Mouse (Mus musculus): ENCODE measurements around the gene Zdhhc18.

GRCm38 (mm10) chr4:133679629-133680028 is 29.7 kb upstream of the Zdhhc18 start:
- no peak for TF ChIP-seq MEF2A (IDR thresholded peaks at IDR 0.05; ENCODE audit: extremely low read depth, insufficient replicate concordance, low read depth, low read length, poor library complexity, severe bottlenecking)
- TF ChIP-seq POLR2A (IDR thresholded peaks at IDR 0.05; ENCODE audit: control insufficient read depth in 1 of 2, insufficient read depth in 1 of 2, low read depth in 1 of 2, low read length in 2 of 2, poor library complexity in 1 of 2): no peak
- TF ChIP-seq TBP (IDR thresholded peaks at IDR 0.05; ENCODE audit: low read depth, low read length): no peak
- no peak for TF ChIP-seq TAL1 (IDR thresholded peaks at IDR 0.05; ENCODE audit: low read length)
- TF ChIP-seq POLR2AphosphoS2 (IDR thresholded peaks at IDR 0.05; ENCODE audit: low read length): no peak
- no peak for TF ChIP-seq EP300 (IDR thresholded peaks at IDR 0.05; ENCODE audit: low read depth in 1 of 2, low read length in 2 of 2)
- TF ChIP-seq GATA1 (IDR thresholded peaks at IDR 0.05; ENCODE audit: low read depth, low read length): no peak
- no peak for TF ChIP-seq CTCF (IDR thresholded peaks at IDR 0.05 in 2 of 3, conservative IDR thresholded peaks at IDR 0.05 in 1 of 3; ENCODE audit: control insufficient read depth in 1 of 3, insufficient read depth in 1 of 3, low read depth in 2 of 3, low read length in 3 of 3, poor library complexity in 1 of 3, severe bottlenecking in 1 of 3)
- no peak for TF ChIP-seq KAT2A (conservative IDR thresholded peaks at IDR 0.05; ENCODE audit: low read depth, low read length)
- no peak for TF ChIP-seq ZKSCAN1 (IDR thresholded peaks at IDR 0.05; ENCODE audit: low read depth, low read length)
- TF ChIP-seq GABPA (IDR thresholded peaks at IDR 0.05; ENCODE audit: low read depth, low read length): no peak
- no peak for TF ChIP-seq TCF12 (IDR thresholded peaks at IDR 0.05; ENCODE audit: low read depth, low read length)
